Mouse (Mus musculus): ENCODE measurements around the gene Mindy1.
"Not testable (repeated sequence)": the region's sequence is repeated elsewhere in the genome, so short reads cannot be mapped to it uniquely, and the experiment has no call there.

Gene Mindy1

GRCm38 (mm10) chr3:95315844-95316550, 34.9 kb downstream of the Mindy1 start:
- H3K27me3 ChIP-seq (ENCODE audit: control insufficient read depth, insufficient read depth, low read length, poor library complexity, severe bottlenecking) = no peaks in the 10 kb centered on the region
- H3K36me3 ChIP-seq (ENCODE audit: control insufficient read depth, insufficient read depth, low read length, poor library complexity, severe bottlenecking) = peaks cover 7% of the 10 kb centered on the region; the same call in 1 of the 2 replicates
- DNase-seq (ENCODE audit: low read depth, low spot score) = no peak

- Histone ChIP-seq H3K27me3 (ENCODE audit: control insufficient read depth, insufficient read depth, low read length, poor library complexity, severe bottlenecking) (no peaks in the 10 kb centered on the region), H3K36me3 (ENCODE audit: control insufficient read depth, insufficient read depth, low read length, poor library complexity, severe bottlenecking) (peaks cover 12% of the 10 kb centered on the region)
- DNase-seq (ENCODE audit: low read depth, low spot score) = peak; percentile 65
Measured at GRCm38 (mm10) chr3:95317414-95318080, 36.4 kb downstream of the Mindy1 start.

- Histone ChIP-seq H3K27me3 (ENCODE audit: control insufficient read depth, insufficient read depth, low read length, poor library complexity, severe bottlenecking) (no peaks in the 10 kb centered on the region), H3K36me3 (ENCODE audit: control insufficient read depth, insufficient read depth, low read length, poor library complexity, severe bottlenecking) (peaks cover 20% of the 10 kb centered on the region)
- no peak for DNase-seq (ENCODE audit: low read depth, low spot score)
Measured at GRCm38 (mm10) chr3:95318548-95318947, 37.4 kb downstream of the Mindy1 start.

DNA sequence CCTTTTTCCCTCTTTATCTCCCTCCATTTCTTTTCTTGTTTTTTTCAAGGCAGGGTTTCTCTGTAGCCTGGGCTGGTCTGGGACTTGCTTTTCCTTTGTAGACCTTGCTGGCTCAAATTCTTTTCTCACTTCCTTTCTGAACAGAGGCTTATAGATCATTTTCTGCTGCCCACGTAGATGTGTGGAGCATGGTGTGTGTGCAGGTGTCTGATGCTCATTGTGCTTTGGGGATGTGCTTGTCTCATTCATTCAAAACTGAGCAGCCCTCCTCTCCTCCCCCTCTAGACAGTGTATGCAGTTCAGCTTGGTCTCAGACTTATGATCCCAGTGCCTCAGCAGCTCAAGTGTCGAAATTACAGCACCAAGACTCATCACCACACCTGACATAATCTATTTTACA, 38.0 kb downstream of the Mindy1 start:
- DNase-seq (ENCODE audit: low read depth, low spot score) = no peak
- Histone ChIP-seq H3K27me3 (ENCODE audit: control insufficient read depth, insufficient read depth, low read length, poor library complexity, severe bottlenecking) (no peaks in the 10 kb centered on the region), H3K36me3 (ENCODE audit: control insufficient read depth, insufficient read depth, low read length, poor library complexity, severe bottlenecking) (peaks cover 22% of the 10 kb centered on the region)

GRCm38 (mm10) chr3:95319701-95320625, 38.8 kb downstream of the Mindy1 start:
- no peaks in the 10 kb centered on the region for H3K27me3 ChIP-seq (ENCODE audit: control insufficient read depth, insufficient read depth, low read length, poor library complexity, severe bottlenecking)
- DNase-seq (ENCODE audit: low read depth, low spot score) = no peak
- H3K36me3 ChIP-seq (ENCODE audit: control insufficient read depth, insufficient read depth, low read length, poor library complexity, severe bottlenecking) = peaks cover 22% of the 10 kb centered on the region

GRCm38 (mm10) chr3:95323429-95323828, 42.3 kb downstream of the Mindy1 start:
- no peaks in the 10 kb centered on the region for H3K27me3 ChIP-seq (ENCODE audit: control insufficient read depth, insufficient read depth, low read length, poor library complexity, severe bottlenecking)
- no peak for DNase-seq (ENCODE audit: low read depth, low spot score)

DNA sequence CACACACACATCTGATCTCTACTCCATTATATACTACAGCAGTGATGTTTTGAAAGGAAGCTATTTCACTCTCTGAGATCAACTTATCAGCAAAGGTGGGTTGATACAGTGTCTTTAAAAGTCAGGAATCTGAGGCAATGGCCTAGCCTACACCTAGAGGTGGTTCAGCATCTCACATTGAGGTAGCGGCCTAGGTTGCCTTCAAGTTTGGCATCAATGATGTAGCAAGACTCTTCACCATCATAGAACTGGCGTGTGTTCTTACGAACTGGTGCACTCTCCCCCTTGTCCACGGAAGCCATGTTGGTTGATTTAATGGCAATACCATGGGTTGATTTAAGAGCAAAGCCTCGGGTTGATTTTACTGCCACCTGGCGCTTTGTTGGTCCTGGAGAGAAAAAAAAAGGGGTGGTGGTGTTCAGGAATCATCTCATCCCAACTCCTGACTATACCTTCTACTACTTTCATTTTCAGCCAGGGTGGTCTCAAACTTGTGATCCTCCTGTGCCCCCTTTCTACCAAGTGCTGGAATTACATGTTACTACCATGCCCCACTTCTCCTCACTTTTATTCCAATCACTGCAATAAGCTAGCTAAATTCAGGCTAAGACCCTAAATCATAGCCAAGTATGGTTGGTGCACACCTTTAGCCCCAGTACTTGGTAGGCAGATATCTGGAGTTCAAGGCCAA, 43.5 kb downstream of the Mindy1 start:
- no peaks in the 10 kb centered on the region for H3K27me3 ChIP-seq (ENCODE audit: control insufficient read depth, insufficient read depth, low read length, poor library complexity, severe bottlenecking)
- no peak for DNase-seq (ENCODE audit: low read depth, low spot score)
- H3K36me3 ChIP-seq (ENCODE audit: control insufficient read depth, insufficient read depth, low read length, poor library complexity, severe bottlenecking) = peaks cover 30% of the 10 kb centered on the region

More at GRCm38 (mm10) chr3:95323429-95323828, 42.3 kb downstream of the Mindy1 start:
- peaks cover 30% of the 10 kb centered on the region for H3K36me3 ChIP-seq (ENCODE audit: control insufficient read depth, insufficient read depth, low read length, poor library complexity, severe bottlenecking)

GRCm38 (mm10) chr3:95328803-95329404, 47.8 kb downstream of the Mindy1 start:
- no peak for DNase-seq (ENCODE audit: low read depth, low spot score)
- peaks cover 8% of the 10 kb centered on the region for H3K36me3 ChIP-seq (ENCODE audit: control insufficient read depth, insufficient read depth, low read length, poor library complexity, severe bottlenecking)

GRCm38 (mm10) chr3:95331528-95331927, 50.4 kb downstream of the Mindy1 start:
- Histone ChIP-seq H3K27me3 (ENCODE audit: control insufficient read depth, insufficient read depth, low read length, poor library complexity, severe bottlenecking) (no peaks in the 10 kb centered on the region), H3K36me3 (ENCODE audit: control insufficient read depth, insufficient read depth, low read length, poor library complexity, severe bottlenecking) (peaks cover 6% of the 10 kb centered on the region)
- no peak for DNase-seq (ENCODE audit: low read depth, low spot score)

More at GRCm38 (mm10) chr3:95328803-95329404, 47.8 kb downstream of the Mindy1 start:
- H3K27me3 ChIP-seq (ENCODE audit: control insufficient read depth, insufficient read depth, low read length, poor library complexity, severe bottlenecking) = no peaks in the 10 kb centered on the region

- peaks cover 20% of the 10 kb centered on the region for H3K36me3 ChIP-seq (ENCODE audit: control insufficient read depth, insufficient read depth, low read length, poor library complexity, severe bottlenecking)
- DNase-seq (ENCODE audit: low read depth, low spot score) = no peak
- H3K27me3 ChIP-seq (ENCODE audit: control insufficient read depth, insufficient read depth, low read length, poor library complexity, severe bottlenecking) = no peaks in the 10 kb centered on the region
Measured at GRCm38 (mm10) chr3:95337345-95337744, 56.2 kb downstream of the Mindy1 start.

GRCm38 (mm10) chr3:95338251-95338650, 57.1 kb downstream of the Mindy1 start:
- DNase-seq (ENCODE audit: low read depth, low spot score) = no peak
- H3K27me3 ChIP-seq (ENCODE audit: control insufficient read depth, insufficient read depth, low read length, poor library complexity, severe bottlenecking) = no peaks in the 10 kb centered on the region
- peaks cover 20% of the 10 kb centered on the region for H3K36me3 ChIP-seq (ENCODE audit: control insufficient read depth, insufficient read depth, low read length, poor library complexity, severe bottlenecking)

DNA sequence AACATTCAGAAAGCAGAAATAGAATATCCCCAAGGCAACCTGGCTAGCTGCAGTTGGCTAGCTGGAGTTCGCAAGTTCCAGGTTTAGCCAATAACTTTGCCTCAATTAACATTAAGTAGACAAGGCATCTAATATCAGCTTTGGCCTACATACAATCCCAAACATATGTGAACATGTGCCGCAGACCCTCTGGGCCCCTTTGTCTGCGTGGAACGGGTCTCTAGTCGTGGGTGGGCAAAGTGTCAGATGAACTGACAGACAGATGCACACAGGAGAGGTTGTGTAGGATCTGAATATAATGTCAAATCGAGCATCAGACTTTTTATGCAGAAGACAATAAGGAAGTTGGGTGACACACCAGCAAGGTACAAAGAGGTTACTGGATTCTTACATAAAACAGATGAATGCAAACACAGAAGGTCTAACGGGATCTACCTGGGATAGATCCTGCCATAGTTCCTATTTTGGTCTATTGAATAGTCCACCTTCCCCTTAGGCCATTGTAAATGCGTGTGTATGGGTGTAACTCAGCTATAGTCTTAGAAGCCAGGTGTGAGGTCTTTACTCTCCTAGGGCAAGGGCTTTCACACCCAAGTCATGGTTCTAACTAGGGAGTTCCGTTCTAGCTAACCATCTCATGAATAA, 62.3 kb downstream of the Mindy1 start:
- DNase-seq (ENCODE audit: low read depth, low spot score); H3K27me3 ChIP-seq (ENCODE audit: control insufficient read depth, insufficient read depth, low read length, poor library complexity, severe bottlenecking): not testable (repeated sequence)

More for the DNA sequence above, 62.3 kb downstream of the Mindy1 start:
- H3K36me3 ChIP-seq (ENCODE audit: control insufficient read depth, insufficient read depth, low read length, poor library complexity, severe bottlenecking) = peaks cover 26% of the 10 kb centered on the region

Data from splenic B cell, adult 2 months (primary cell).